Mouse (Mus musculus) small intestine, adult 2 months (tissue): ENCODE results near the gene Tfam.

ENCODE experiments used
- CTCF ChIP-seq: fragments of 200-500 bp; IDR thresholded peaks from 2 replicates; pipeline ENCODE4 v1.5.1; 2012; ENCODE audit warnings: low read depth, mild to moderate bottlenecking, control low read depth, inconsistent platforms, low read length, moderate library complexity, mixed read lengths; ENCODE audit not compliant: insufficient replicate concordance, insufficient read length; ENCODE audit errors: extremely low read depth
- POLR2A ChIP-seq: fragments of 200-500 bp; IDR thresholded peaks from 2 replicates; pipeline ENCODE4 v1.6.1; 2012; ENCODE audit warnings: low read depth, mild to moderate bottlenecking, control low read depth, inconsistent platforms, low read length, moderate library complexity

DNA sequence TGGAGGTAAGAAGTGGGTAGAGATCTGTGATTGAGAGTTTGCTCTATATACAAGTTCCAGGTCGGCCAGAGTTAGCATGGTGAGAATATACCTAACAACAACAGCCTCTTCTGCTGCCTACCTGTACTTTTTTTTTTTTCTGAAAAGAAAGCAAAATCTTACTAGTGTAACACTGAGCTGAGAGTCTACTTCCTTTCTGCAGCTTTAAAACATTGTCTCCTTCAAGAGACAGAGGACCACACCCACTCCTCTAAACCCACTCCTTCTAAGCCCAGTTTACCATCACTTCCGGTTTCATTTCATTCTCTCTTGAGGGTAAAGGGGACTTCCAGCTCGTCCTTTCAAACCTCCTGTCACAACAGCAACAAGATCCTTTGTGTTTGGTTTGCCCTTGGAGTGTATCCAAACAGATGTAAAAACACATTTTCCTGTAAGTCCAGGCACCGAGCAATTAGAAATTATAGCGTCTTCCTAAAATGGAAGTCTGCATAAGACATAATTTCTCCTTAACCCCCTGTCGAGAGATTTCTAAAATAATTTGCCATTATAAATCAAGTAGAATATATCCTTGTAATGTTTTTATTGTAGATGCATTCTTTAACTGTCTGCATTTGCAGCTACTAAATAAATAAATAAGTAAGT is 1.5 kb upstream of the Tfam start:
- TF ChIP-seq POLR2A: no peak
- no peak for TF ChIP-seq CTCF
